Mouse (Mus musculus): ENCODE measurements around the gene Hnrnpa2b1.
A peak's percentile ranks its signal among the peaks of the same experiment; 100 is the strongest.

Hnrnpa2b1 gene

DNA sequence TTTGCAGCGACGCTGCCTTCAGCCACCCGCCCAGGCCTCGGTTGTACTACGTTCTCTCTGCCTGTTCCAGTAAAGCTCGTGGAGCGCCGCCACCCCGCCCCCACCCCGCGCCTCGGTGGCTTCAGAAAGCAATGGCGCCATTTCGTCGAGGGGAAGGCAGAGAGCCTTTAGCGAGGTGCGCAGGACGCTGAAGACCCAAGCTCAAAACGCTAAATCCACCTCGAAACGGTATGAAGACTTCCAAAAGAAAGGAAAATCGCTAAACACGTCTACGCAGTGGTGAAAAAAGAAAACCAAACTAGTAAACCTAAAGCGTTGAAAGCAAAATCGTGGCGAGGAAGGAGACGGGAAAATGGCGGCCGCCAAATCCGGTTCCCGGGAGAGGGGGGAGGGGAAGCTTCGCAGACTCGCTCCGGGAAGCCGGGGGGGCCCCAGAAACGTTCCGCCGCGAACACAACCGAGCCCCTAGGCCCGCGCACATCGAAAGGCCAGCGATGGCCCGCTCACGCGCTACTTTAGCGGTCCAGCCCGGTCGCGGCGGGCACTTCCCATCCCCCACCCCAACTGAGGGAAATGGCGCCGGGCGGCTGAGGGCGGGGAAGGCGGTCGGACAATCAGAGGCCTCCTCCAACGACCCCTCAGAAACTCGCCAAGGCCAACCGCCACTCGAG is 668 bp downstream of the Hnrnpa2b1 start:
- peak; percentile 63 to 72 for DNase-seq (ENCODE audit: low spot score in 2 of 2)

GRCm38 (mm10) chr6:51467649-51468048 is 2.0 kb downstream of the Hnrnpa2b1 start:
- DNase-seq (ENCODE audit: low spot score in 2 of 2): no peak

DNA sequence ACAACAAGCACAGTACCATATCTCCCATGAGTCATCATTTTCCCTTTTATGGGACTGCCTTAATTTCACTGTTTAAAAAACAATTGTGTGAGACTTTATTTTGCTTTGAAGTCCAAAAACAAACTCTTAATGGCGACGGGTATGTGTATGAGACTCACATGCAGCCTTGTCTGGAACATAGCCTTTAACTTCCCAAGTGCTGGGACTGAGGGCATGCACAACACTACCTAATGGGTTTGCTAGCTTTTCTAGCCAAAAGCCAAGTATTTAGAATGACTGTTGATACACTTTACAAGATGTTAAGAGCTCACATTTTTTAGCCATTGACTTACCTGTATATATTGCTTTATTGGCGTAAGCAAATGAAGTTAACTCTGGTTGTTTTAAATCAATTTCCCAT is 9.3 kb downstream of the Hnrnpa2b1 start:
- DNase-seq (ENCODE audit: low spot score in 2 of 2): no peak

- no peak for DNase-seq (ENCODE audit: low spot score in 2 of 2)
Measured at GRCm38 (mm10) chr6:51460021-51460360, 9.7 kb downstream of the Hnrnpa2b1 start.

- DNase-seq (ENCODE audit: low spot score in 2 of 2): no peak
Measured at GRCm38 (mm10) chr6:51459313-51460020, 10.2 kb downstream of the Hnrnpa2b1 start.

DNA sequence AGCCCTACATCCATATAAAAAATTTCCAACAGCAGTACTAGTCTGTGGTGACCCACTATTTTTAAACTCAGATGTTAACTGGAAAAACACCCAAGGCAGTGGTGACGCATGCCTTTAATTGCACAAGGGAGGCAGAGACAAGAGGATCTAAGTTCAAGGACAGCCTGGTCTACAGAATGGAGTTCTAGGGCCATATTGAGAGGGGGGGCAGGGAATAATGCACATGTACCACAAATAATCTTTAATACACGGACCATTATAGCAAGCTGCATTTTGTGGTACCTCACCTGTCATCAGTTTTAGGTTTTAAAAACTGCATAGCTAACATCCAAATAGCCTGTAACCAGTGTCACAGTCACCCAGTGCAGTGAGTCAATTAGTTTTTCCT is 10.8 kb downstream of the Hnrnpa2b1 start:
- DNase-seq (ENCODE audit: low spot score in 2 of 2): no peak

GRCm38 (mm10) chr6:51457770-51458387 is 11.8 kb downstream of the Hnrnpa2b1 start:
- DNase-seq (ENCODE audit: low spot score in 2 of 2): no peak

DNA sequence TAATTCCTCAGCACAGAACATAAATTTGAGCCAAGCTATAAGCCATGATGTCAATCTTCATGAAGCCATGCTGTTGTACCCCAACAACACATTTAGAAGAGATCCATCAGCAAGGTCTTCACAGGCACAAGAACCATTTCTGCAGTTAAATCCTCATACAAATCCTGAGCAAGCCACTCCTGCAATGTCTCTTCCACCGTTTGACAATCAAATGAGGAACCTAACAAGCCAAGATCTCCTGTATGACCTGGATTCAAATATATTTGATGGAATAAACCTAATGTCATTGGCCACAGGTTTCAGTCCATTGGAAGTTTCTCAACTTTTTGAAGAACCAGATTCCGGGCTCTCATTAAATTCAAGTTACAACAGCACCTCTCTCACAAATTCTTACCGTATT is 12.4 kb downstream of the Hnrnpa2b1 start:
- no peak for DNase-seq (ENCODE audit: low spot score in 2 of 2)

DNA sequence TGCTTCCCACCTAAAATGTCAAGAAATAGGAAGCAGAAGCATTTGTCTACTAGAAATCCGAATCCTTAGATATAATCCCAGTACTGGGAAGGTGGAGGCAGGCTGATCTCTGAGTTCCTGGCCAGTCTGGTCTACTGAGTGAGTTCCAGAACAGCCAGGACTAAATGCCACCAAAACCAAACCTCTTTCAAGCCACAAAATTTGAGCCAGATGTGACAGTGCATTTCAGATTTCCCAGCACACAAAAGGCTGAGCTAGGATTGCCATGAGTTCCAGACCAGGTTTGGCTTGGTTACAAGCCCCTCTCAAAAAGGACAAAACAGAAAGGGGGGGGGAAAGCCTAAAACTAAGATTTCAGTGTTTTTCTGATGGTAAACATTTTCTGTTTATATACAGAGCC is 13.5 kb downstream of the Hnrnpa2b1 start:
- DNase-seq (ENCODE audit: low spot score in 2 of 2): no peak

GRCm38 (mm10) chr6:51454949-51455348 is 14.7 kb downstream of the Hnrnpa2b1 start:
- DNase-seq (ENCODE audit: low spot score in 2 of 2): no peak

GRCm38 (mm10) chr6:51452927-51453503 is 16.7 kb downstream of the Hnrnpa2b1 start:
- no peak for DNase-seq (ENCODE audit: low spot score in 2 of 2)

DNA sequence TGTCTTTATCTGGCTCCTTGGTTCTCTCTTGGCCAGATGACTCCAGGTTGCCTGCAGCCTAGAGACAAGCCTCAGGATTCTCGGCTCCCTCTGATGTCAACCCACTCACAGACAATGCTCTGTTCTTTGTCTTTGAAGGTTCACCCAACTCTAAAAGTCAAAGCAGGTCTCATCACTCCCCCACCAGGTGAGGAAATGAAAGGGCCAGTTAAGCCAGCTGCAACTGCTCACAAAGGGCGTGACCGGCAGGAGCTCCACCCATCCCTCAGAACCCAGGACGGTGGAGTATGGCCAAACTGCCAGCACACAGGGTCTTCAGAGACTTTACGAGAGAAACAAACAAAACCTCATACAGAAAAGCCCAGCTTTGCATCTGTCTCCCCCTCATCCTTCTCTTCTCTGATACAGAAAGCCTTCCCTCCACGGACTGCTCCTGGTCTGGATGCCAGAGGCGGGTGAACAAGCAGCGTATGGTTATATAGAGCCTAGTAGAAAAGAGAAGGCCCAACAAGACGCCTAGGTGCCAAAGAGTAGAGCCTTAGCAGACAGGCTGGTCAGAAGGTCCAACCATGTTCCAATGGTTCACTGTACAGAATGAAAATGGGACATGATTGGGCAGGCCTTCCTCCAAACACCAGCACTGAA is 27.4 kb downstream of the Hnrnpa2b1 start:
- no peak for DNase-seq (ENCODE audit: low spot score in 2 of 2)

DNA sequence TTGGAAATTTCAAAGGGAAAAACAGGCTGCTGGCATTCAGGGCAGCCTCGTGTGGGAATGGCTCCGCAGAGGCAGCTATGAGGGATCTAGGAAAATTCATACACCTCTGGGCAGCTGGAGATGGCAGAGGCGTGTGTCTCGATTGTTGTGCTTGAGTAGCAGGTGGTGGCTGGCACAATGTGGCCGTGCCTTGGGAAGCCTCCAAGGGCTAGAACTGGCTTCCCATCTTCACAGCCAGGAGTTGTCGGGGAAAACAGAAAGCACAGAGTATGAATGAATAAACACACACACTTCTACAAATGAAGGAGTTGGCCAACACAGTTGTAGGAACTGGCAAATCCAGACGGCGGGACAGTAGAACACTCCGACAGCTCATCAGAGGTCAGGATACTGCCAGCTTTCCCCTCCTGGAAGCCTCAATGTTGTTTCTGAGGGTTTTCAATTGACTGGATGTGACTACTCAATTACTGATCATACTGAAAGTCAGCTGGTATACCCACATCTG is 30.8 kb downstream of the Hnrnpa2b1 start:
- DNase-seq (ENCODE audit: low spot score in 2 of 2): no peak

- DNase-seq (ENCODE audit: low spot score in 2 of 2): no peak
Measured at GRCm38 (mm10) chr6:51437665-51438064, 32.0 kb downstream of the Hnrnpa2b1 start.

- DNase-seq (ENCODE audit: low spot score in 2 of 2): no peak
Measured at GRCm38 (mm10) chr6:51434270-51434669, 35.4 kb downstream of the Hnrnpa2b1 start.

GRCm38 (mm10) chr6:51432535-51433397 is 36.9 kb downstream of the Hnrnpa2b1 start, which contains the start of gene Nfe2l3:
Gene Nfe2l3 (plus strand): TSS chr6:51432670.
- DNase-seq (ENCODE audit: low spot score in 2 of 2): peak; percentile 38 to 48

DNA sequence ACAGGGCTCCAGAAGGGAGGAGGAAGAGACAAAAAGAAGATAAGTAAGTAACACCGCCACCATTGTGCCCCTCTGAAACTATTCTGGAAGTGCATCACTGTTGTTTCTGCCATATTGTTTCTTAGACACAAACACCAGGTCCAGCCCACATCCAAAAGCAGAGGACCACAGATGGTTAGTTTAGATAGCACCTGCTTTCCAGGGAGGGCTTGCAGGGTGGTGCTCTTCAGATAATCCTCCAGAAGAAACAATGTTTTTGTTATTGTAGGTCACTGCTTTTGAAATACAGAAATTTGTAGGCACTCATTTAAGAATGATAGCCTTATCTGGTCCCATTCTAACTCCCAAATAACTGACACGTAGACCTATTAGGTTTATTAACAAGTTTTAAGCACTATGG is 45.2 kb downstream of the Hnrnpa2b1 start:
- no peak for DNase-seq (ENCODE audit: low spot score in 2 of 2)

DNA sequence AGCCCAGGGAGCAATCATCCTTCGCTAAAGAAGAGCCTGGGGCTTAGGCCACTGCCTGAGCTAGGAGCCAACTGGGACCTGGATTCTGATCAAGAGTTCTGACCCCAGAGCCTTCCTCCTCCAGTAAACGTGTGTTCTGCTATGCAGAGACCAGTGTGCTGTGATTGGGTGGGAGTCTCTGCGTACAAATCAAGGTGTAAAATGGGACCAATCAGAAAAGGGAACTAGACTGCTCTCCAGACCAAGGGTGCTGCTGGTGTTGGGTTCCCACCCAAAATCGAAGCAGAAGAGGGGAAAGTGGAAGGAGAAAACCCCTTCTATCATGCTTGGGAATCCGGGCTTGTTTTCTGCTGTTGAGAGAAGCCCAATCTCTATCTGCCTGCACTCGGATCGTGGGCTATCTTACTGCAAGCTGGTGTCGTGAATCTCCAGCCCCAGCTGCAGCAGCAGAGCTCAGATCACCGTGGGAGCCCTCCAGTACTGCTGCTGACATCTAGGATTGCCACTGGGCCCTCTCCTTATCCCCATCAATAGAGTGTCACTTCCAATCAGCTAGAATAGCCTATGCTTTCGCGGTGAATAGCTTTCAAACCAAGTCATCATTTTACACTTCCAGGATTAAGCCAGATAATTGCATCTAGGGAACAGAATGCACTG is 46.1 kb downstream of the Hnrnpa2b1 start:
- no peak for DNase-seq (ENCODE audit: low spot score in 2 of 2)

GRCm38 (mm10) chr6:51417306-51417936 is 52.3 kb downstream of the Hnrnpa2b1 start:
- no peak for DNase-seq (ENCODE audit: low spot score in 2 of 2)

DNA sequence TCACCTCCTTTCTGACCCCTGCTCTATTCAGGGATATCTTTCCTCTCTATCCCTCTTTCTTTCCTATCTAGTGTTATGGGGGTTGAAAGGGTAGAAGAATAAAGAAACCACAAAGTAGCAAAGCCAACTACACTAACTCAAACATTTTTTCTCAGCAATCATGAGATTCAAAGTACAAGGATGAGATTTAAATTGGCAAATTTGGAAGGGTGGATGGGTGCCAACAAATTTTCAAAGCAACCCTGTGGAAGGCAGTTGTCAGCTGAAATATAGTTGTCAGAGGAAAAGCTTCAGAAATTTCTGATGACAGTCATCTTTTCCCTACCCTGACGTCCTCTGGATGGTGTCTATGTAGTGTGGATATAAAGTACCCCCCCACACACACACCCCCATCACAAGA is 53.3 kb downstream of the Hnrnpa2b1 start:
- DNase-seq (ENCODE audit: low spot score in 2 of 2): no peak
